Mouse (Mus musculus): ENCODE results near the gene Inhbb. TPM values are rescaled to one million over a fixed set of nuclear protein-coding genes. Genes with fewer than 3 reads are reported as not detected.

The Inhbb gene
- polyA plus RNA-seq, 1 experiment from 2014 or later, result 1.8 TPM

GRCm38 (mm10) chr1:119367546-119367945 lies 54.5 kb downstream of the Inhbb start:
- Histone ChIP-seq H3K4me3 (ENCODE audit: low read depth, low read length) (no peak overlapping the region), H3K36me3 (ENCODE audit: control insufficient read depth, insufficient read depth, low read length) (no peaks in the 10 kb centered on the region), H3K27me3 (ENCODE audit: control insufficient read depth, insufficient read depth, low read depth, low read length) (no peaks in the 10 kb centered on the region), H3K4me2 (ENCODE audit: low read length) (no peak overlapping the region), H3K9ac (ENCODE audit: low read depth, low read length) (no peak overlapping the region), H3K27ac (ENCODE audit: low read length) (no peak overlapping the region), H3K9me3 (replicated peaks; ENCODE audit: control insufficient read depth, low read length, poor library complexity, severe bottlenecking) (no peaks in the 10 kb centered on the region), H3K4me1 (ENCODE audit: control insufficient read depth, insufficient read depth, low read length) (no peaks in the 10 kb centered on the region)
- ATAC-seq, result no peak
- 74% methylated on average over 12 of the region's 12 CpGs for WGBS

- Histone ChIP-seq H3K9me3 (replicated peaks; ENCODE audit: control insufficient read depth, low read length, poor library complexity, severe bottlenecking) (0 out of 2 replicates have a peak, but pooled peaks cover under 1% of the 10 kb centered on the region), H3K27me3 (ENCODE audit: control insufficient read depth, insufficient read depth, low read depth, low read length) (no peaks in the 10 kb centered on the region), H3K27ac (ENCODE audit: low read length) (no peak overlapping the region), H3K4me2 (ENCODE audit: low read length) (no peak overlapping the region), H3K4me3 (ENCODE audit: low read depth, low read length) (no peak overlapping the region), H3K9ac (ENCODE audit: low read depth, low read length) (no peak overlapping the region), H3K4me1 (ENCODE audit: control insufficient read depth, insufficient read depth, low read length) (no peaks in the 10 kb centered on the region), H3K36me3 (ENCODE audit: control insufficient read depth, insufficient read depth, low read length) (no peaks in the 10 kb centered on the region)
- no peak for ATAC-seq
- WGBS, result 75% methylated on average over 6 of the region's 6 CpGs
These were observed 55.7 kb downstream of the Inhbb start for GRCm38 (mm10) chr1:119366315-119366714.

Other genes with a start within 250 kb of the Inhbb start
- gene Ralb, start 82.5 kb upstream of the Inhbb start, polyA plus RNA-seq (2015; fragmentation: Nextera tagmentation; extraction: Ambion mirVana), result 60.8 and 60.9 TPM in 2 replicates
- 19.2 and 19.7 TPM in 2 replicates for gene Tmem185b, start 103.9 kb upstream of the Inhbb start, polyA plus RNA-seq (2015; fragmentation: Nextera tagmentation; extraction: Ambion mirVana)
- gene Epb41l5, start 226.8 kb upstream of the Inhbb start, polyA plus RNA-seq (2015; fragmentation: Nextera tagmentation; extraction: Ambion mirVana), result 21.1 and 21.6 TPM in 2 replicates